Mouse (Mus musculus) induced T-regulatory cell, adult 2 months (primary cell): ENCODE measurements around the gene Zfp68.
A peak's percentile ranks its signal among the peaks of the same experiment; 100 is the strongest.
"Not testable (repeated sequence)": the region's sequence is repeated elsewhere in the genome, so short reads cannot be mapped to it uniquely, and the experiment has no call there.

Experiments used
- DNase-seq: peaks from one replicate; pipeline ENCODE4 v3.0.0-alpha.2; 2012; ENCODE audit warnings: low read depth

The Zfp68 gene

GRCm38 (mm10) chr5:138619211-138620128 is at the start of gene Zfp68:
TSS of gene Zfp68 (minus strand) at chr5:138619761.
- peak; percentile 98 for DNase-seq

- DNase-seq: peak; percentile 90
Observed at GRCm38 (mm10) chr5:138658922-138659321, 39.4 kb upstream of the Zfp68 start.

- peak; percentile 88 for DNase-seq
Observed at GRCm38 (mm10) chr5:138657854-138658253, 38.3 kb upstream of the Zfp68 start.

- no peak for DNase-seq
Observed at GRCm38 (mm10) chr5:138657407-138657806, 37.8 kb upstream of the Zfp68 start.

GRCm38 (mm10) chr5:138656477-138657156 is 37.1 kb upstream of the Zfp68 start:
- peak; percentile 61 for DNase-seq

GRCm38 (mm10) chr5:138652911-138653310 is 33.4 kb upstream of the Zfp68 start:
- DNase-seq: no peak

- no peak for DNase-seq
Observed at GRCm38 (mm10) chr5:138641761-138642160, 22.2 kb upstream of the Zfp68 start.

- DNase-seq: no peak
Observed at GRCm38 (mm10) chr5:138641081-138641480, 21.5 kb upstream of the Zfp68 start.

- no peak for DNase-seq
Observed at GRCm38 (mm10) chr5:138636486-138636885, 16.9 kb upstream of the Zfp68 start.

- no peak for DNase-seq
Observed at GRCm38 (mm10) chr5:138623478-138623875, 3.9 kb upstream of the Zfp68 start.

GRCm38 (mm10) chr5:138622645-138623477 is 3.3 kb upstream of the Zfp68 start, which contains the start of gene A430033K04Rik:
TSS of gene A430033K04Rik (plus strand) at chr5:138622859.
- DNase-seq: peak; percentile 95

- DNase-seq: no peak
Observed at GRCm38 (mm10) chr5:138620836-138621235, 1.3 kb upstream of the Zfp68 start.

GRCm38 (mm10) chr5:138618353-138618752 is 1.2 kb downstream of the Zfp68 start:
- DNase-seq: peak; percentile 63

GRCm38 (mm10) chr5:138587396-138587795 is 32.2 kb downstream of the Zfp68 start:
- DNase-seq: no peak

GRCm38 (mm10) chr5:138571623-138572022 is 47.9 kb downstream of the Zfp68 start:
- DNase-seq: peak; percentile 62

- not testable (repeated sequence) for DNase-seq
Observed at GRCm38 (mm10) chr5:138564612-138565011, 54.9 kb downstream of the Zfp68 start, which contains the start of gene 1700123K08Rik. TSS of gene 1700123K08Rik (minus strand) at chr5:138564712.
